Mouse (Mus musculus): ENCODE data around the gene Zbtb43.

Gene Zbtb43

DNA sequence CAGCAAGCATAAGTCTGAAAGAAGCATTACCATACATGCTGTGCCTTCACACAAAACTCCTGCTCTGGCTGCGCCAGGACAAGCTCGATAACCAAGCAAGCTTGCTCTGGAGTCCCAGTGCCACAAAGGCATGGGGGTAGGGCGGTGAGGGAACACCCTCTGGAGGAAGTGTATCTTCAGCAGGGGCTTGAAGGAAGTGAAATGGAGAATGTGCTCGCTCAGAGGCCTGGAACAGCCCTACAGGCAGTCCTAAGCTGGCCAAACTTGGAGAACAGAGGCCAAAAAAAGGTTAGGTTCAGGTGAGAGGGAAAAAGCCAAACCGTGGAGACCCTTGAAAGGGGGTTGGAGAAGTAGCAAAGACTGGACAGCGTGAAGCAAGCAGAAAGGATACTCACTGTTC lies 39.0 kb downstream of the Zbtb43 start:
- DNase-seq (ENCODE audit: low spot score in 2 of 2): no peak

DNA sequence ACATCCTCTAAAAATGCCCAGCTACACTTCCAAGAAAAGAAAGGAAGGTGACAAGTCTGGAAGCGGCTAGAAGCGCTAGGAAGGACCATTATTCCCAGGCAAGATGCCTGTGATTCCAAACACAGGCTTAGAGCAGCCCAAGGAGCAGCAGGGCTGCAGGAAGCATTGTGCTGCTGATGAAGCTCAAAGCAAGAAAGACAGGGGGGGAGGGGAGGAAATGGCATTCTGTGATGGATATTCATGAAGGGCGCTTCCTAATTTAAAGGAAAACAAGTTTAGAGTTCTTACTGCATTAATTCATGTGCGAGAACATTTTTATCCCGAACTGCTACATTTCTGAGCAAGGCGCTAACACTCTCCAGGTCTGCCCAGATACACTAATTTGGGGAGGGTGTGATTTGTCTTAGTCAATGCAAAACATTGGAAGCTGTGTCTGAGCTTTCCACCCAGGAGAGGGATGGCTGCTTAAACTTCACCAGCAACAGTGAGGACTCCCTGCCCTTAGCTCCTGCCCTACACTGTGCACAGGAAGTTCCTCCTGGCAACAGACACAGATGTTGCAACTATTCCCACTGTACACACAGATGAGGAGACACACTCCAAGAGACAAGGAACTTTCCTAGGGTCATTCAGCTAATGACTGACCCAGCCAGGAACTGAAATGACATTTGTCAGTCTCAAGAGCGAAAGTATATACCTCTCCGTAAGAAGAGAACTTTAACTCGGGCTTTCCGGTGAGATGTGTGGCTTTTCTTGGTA lies 41.5 kb downstream of the Zbtb43 start:
- DNase-seq (ENCODE audit: low spot score in 2 of 2): no peak

DNA sequence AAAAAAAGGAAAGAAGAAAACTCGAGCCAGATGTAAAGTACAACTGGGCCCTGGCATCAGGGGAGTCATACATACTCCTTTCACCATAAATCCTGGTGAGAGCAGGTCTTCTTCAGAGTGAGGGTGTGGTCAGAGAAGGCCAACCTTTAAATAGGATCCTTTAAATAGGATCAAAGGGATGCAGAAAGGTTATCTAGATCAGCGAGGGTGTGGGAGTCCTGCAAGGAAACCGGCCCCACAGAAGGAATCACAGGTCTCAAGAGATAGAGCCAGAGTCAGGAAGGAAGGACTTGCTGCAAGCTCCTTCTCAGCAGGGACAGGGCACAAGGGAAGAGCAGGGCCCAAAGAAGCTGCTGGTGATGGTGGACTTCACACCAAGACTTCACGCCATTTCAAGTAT lies 50.9 kb downstream of the Zbtb43 start:
- no peak for DNase-seq (ENCODE audit: low spot score in 2 of 2)

DNA sequence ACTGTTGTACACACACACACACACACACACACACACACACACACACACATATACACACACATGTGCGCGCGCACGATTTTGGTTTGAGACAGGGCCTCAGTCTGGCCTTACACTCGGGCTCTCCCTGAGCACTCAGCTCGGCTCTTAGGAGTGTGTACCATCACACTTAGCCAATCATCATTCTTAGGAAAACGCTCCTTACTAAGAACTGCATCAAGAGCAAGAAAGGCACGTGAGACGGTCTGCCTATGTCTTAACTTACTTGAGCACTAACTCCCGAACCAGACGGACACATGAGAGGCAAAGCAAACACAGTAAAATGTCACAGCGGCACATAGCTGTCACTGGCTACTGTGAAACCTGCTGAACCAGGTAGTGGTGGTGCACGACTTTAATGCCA lies 54.3 kb downstream of the Zbtb43 start:
- no peak for DNase-seq (ENCODE audit: low spot score in 2 of 2)

DNA sequence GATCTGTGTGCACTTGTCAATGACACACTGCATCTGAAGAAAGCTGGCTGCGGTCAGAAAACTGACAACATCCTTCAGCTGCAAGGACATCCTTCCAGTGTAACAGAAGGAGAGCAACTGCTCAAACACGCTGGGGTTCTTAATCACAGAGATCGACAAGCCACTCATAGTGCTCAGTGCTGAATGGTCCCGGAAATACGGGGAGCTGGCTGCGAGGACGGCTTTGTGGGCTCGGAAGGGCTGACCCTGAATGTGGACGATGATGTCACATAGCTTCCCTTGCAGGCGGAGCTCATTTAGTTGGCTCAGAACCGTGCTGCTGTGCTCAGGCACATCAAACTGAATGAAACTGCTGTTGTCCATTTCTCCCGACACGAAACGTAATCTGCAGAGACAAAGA lies 56.2 kb downstream of the Zbtb43 start:
- no peak for DNase-seq (ENCODE audit: low spot score in 2 of 2)

DNA sequence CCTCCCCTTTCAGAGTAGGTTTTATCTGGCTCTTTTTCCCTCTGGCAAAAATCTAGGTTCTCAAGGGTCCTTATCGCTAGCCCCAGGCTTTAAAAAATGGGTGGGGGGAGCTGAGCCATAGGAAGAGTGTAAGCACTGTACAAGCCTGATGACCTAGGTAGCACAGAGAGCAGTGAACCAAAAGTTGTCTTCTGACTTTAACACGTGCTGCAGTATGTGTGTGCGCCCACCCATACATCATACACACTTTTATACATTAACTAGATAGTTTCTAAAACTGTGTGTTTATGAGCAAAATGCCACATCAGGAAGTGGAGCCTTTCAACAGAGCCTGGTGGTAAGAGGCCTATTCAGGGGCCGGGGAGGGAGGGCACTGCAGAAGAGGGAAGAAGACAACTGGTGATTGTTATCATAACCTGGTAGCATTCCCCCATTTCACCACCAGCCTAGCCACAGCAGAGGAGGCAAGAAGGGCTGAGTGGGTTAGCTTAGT lies 64.8 kb downstream of the Zbtb43 start:
- no peak for DNase-seq (ENCODE audit: low spot score in 2 of 2)

DNA sequence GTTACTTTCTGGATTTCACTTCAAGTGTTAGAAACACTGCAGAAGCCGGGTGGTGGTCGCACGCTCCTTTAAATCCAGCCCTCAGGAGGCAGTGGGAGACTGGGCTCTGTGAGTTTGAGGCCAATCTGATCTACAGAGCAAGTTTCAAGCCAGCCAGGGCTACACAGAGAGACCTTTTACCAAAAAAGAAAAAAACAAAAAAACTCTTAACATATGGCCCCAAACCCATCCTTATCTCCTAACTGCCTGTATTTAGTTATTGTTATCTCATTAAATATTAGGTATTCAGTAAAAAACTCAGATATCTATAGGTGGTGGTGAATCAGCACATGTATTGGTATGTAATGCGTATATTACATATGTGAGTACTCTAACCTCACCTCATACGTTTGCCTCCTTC lies 65.7 kb downstream of the Zbtb43 start:
- no peak for DNase-seq (ENCODE audit: low spot score in 2 of 2)

DNA sequence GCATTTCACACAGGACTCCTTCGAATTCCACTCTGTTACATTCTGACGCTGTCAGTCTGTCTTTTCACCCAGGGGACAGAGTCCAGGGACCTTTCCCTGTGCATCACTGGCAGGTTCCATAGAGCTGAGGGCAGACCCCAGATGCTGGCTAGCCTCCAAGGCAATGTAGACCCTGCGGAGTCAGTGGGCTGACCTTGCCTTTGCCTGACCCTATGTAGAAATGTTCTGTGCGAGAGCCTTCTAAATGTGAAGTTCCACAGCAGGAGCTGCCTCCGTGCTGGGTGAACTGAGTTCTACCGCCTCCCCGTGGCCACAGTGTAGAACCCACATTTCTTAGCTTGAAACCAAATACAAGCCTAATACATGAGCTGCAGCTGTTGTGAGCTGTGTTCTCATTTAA lies 66.1 kb downstream of the Zbtb43 start:
- peak in 1 of 2 experiments; percentile 31 for DNase-seq (ENCODE audit: low spot score in 2 of 2)

DNA sequence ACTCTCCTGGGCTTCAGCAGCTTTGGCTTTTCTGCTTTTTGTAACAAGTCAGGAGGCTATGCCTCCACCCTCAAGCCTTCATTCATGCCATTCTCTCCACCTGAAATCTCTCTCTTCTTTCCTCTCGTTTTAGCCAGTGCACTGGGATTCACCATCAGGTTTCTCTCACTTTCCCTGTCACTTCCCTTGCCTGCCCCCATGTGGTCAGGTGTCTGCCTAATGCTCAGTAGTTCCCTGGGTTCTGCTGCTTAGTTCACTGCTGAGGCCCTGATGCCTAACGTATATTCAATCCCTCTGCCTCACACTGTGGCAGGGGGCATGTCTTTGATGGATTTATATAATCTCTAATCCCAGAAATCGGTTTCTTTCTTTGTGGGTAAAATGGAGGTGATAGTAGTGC lies 67.1 kb downstream of the Zbtb43 start:
- no peak for DNase-seq (ENCODE audit: low spot score in 2 of 2)

DNA sequence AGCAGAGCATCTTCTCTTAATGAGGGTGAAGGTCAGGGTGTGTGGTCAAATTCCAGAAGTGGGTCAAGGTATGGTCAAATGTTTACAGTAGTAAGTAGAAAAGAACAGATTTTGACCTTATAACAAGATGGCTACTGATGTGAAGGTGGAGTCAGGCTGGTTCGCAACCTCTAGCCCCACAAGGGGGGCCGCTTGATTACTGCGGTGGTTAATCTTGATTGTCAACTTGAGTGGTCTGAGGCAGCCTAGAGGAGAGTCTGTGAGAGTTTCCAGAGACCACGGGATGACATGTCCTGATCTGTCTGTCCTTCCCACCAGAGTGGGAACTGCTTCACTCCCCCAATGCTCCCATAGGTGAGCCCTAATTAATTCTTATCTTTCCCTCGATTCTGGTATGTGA lies 67.8 kb downstream of the Zbtb43 start:
- no peak for DNase-seq (ENCODE audit: low spot score in 2 of 2)

Measured in natural killer cell, adult 2 months (primary cell).